Mouse (Mus musculus): Measurements from ENCODE around the gene Ppard. TPM values are rescaled to one million over a fixed set of nuclear protein-coding genes. Genes with fewer than 3 reads are reported as not detected.
"Not testable (repeated sequence)": the region's sequence is repeated elsewhere in the genome, so short reads cannot be mapped to it uniquely, and the experiment has no call there.

Ppard gene
- polyA plus RNA-seq, 1 experiment from 2014 or later = 1.6 TPM

- H3K4me2 ChIP-seq (ENCODE audit: low read length) = peak overlapping the region; percentile 81
- 10% methylated on average over 4 of the region's 4 CpGs for WGBS
- H3K4me3 ChIP-seq (ENCODE audit: low read depth, low read length) = peak overlapping the region; percentile 66
- H3K27ac ChIP-seq (ENCODE audit: low read length) = no peak overlapping the region
- H3K27me3 ChIP-seq (ENCODE audit: control insufficient read depth, insufficient read depth, low read depth, low read length) = no peaks in the 10 kb centered on the region
- H3K9me3 ChIP-seq (replicated peaks; ENCODE audit: control insufficient read depth, low read length, poor library complexity, severe bottlenecking) = no peaks in the 10 kb centered on the region
- ATAC-seq = no peak
- H3K4me1 ChIP-seq (ENCODE audit: control insufficient read depth, insufficient read depth, low read length) = peaks cover 18% of the 10 kb centered on the region
- peak overlapping the region; percentile 95 for H3K9ac ChIP-seq (ENCODE audit: low read depth, low read length)
- H3K36me3 ChIP-seq (ENCODE audit: control insufficient read depth, insufficient read depth, low read length) = peaks cover 2% of the 10 kb centered on the region
Measured at GRCm38 (mm10) chr17:28329503-28330231, 97.2 kb downstream of the Ppard start.

- peak overlapping the region; percentile 95; the same call in 1 of the 2 replicates for H3K9ac ChIP-seq (ENCODE audit: low read depth, low read length)
- H3K36me3 ChIP-seq (ENCODE audit: control insufficient read depth, insufficient read depth, low read length) = peaks cover 2% of the 10 kb centered on the region
- peak overlapping the region; percentile 81 for H3K4me2 ChIP-seq (ENCODE audit: low read length)
- no peaks in the 10 kb centered on the region for H3K9me3 ChIP-seq (replicated peaks; ENCODE audit: control insufficient read depth, low read length, poor library complexity, severe bottlenecking)
- H3K27me3 ChIP-seq (ENCODE audit: control insufficient read depth, insufficient read depth, low read depth, low read length) = no peaks in the 10 kb centered on the region
- no peak for ATAC-seq
- peak overlapping the region; percentile 66; the same call in 1 of the 2 replicates for H3K4me3 ChIP-seq (ENCODE audit: low read depth, low read length)
- H3K4me1 ChIP-seq (ENCODE audit: control insufficient read depth, insufficient read depth, low read length) = peaks cover 18% of the 10 kb centered on the region
- 43% methylated on average over 2 of the region's 2 CpGs for WGBS
- no peak overlapping the region for H3K27ac ChIP-seq (ENCODE audit: low read length)
Measured at GRCm38 (mm10) chr17:28330232-28330546, 97.7 kb downstream of the Ppard start.

GRCm38 (mm10) chr17:28330590-28330989, 98.1 kb downstream of the Ppard start:
- H3K9me3 ChIP-seq (replicated peaks; ENCODE audit: control insufficient read depth, low read length, poor library complexity, severe bottlenecking); H3K4me2 ChIP-seq (ENCODE audit: low read length); H3K27ac ChIP-seq (ENCODE audit: low read length); H3K4me3 ChIP-seq (ENCODE audit: low read depth, low read length); H3K36me3 ChIP-seq (ENCODE audit: control insufficient read depth, insufficient read depth, low read length); H3K27me3 ChIP-seq (ENCODE audit: control insufficient read depth, insufficient read depth, low read depth, low read length); ATAC-seq; H3K9ac ChIP-seq (ENCODE audit: low read depth, low read length): not testable (repeated sequence)
- peaks cover 18% of the 10 kb centered on the region for H3K4me1 ChIP-seq (ENCODE audit: control insufficient read depth, insufficient read depth, low read length)
- WGBS = 72% methylated on average over 6 of the region's 8 CpGs

- no peaks in the 10 kb centered on the region; the same call in none of the 2 replicates for H3K36me3 ChIP-seq (ENCODE audit: control insufficient read depth, insufficient read depth, low read length)
- H3K9me3 ChIP-seq (replicated peaks; ENCODE audit: control insufficient read depth, low read length, poor library complexity, severe bottlenecking) = no peaks in the 10 kb centered on the region
- H3K4me1 ChIP-seq (ENCODE audit: control insufficient read depth, insufficient read depth, low read length) = peaks cover 18% of the 10 kb centered on the region
- no peaks in the 10 kb centered on the region for H3K27me3 ChIP-seq (ENCODE audit: control insufficient read depth, insufficient read depth, low read depth, low read length)
- WGBS = 62% methylated on average over 5 of the region's 7 CpGs
- H3K9ac ChIP-seq (ENCODE audit: low read depth, low read length) = no peak overlapping the region
- no peak overlapping the region for H3K27ac ChIP-seq (ENCODE audit: low read length)
- no peak for ATAC-seq
- H3K4me2 ChIP-seq (ENCODE audit: low read length) = no peak overlapping the region
- H3K4me3 ChIP-seq (ENCODE audit: low read depth, low read length) = no peak overlapping the region
Measured at GRCm38 (mm10) chr17:28331241-28332112, 99.0 kb downstream of the Ppard start.

DNA sequence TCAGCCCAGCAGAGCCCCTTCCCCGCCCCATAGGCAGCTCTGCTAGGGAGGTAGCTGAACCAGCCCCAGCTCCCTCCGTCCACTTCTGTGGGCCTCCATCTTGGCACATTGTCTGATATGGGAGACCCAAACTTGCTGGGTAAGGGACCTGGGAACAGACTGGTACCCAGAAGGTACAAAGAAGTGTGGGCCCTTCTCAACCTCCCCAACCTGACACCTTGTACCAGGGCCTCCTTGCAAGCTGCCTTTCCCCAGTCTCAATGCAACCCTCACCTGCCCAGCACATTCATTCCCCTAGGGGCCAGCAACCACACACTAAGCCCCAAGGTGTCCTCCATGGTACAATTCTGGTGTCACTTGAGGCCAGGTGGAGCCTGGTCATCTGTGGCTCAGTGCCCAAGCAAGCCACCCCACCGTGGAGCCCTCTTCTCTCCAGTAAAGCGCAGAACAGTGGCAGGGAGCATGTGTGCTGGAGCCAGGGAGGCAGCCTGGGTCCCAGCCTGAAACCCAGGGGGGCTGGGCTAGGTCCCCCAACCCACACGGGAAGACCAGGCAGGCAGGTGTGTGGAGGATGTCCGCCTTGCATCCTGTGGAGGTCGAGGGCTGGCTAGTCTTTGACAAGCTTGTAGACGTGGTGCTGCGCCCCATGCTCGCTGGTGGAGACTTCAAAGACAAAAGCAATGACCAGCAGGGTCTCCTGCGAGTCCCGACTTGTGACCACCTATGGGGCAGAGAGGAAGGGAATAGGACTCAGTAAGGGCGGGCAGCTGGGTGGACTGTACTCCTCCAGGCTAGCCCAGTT, 99.8 kb downstream of the Ppard start:
- no peaks in the 10 kb centered on the region for H3K9me3 ChIP-seq (replicated peaks; ENCODE audit: control insufficient read depth, low read length, poor library complexity, severe bottlenecking)

GRCm38 (mm10) chr17:28332915-28333546, 100.5 kb downstream of the Ppard start:
- no peak for ATAC-seq
- Histone ChIP-seq H3K4me1 (ENCODE audit: control insufficient read depth, insufficient read depth, low read length) (peaks cover 13% of the 10 kb centered on the region), H3K9me3 (replicated peaks; ENCODE audit: control insufficient read depth, low read length, poor library complexity, severe bottlenecking) (no peaks in the 10 kb centered on the region), H3K36me3 (ENCODE audit: control insufficient read depth, insufficient read depth, low read length) (no peaks in the 10 kb centered on the region; the same call in none of the 2 replicates), H3K4me3 (ENCODE audit: low read depth, low read length) (no peak overlapping the region; the same call in 1 of the 2 replicates), H3K27ac (ENCODE audit: low read length) (no peak overlapping the region), H3K27me3 (ENCODE audit: control insufficient read depth, insufficient read depth, low read depth, low read length) (no peaks in the 10 kb centered on the region), H3K9ac (ENCODE audit: low read depth, low read length) (no peak overlapping the region), H3K4me2 (ENCODE audit: low read length) (peak overlapping the region; percentile 39)
- WGBS = 62% methylated on average over 31 of the region's 31 CpGs

More for the DNA sequence above, 99.8 kb downstream of the Ppard start:
- Histone ChIP-seq H3K27me3 (ENCODE audit: control insufficient read depth, insufficient read depth, low read depth, low read length) (no peaks in the 10 kb centered on the region), H3K27ac (ENCODE audit: low read length) (no peak overlapping the region), H3K36me3 (ENCODE audit: control insufficient read depth, insufficient read depth, low read length) (no peaks in the 10 kb centered on the region; the same call in none of the 2 replicates), H3K4me2 (ENCODE audit: low read length) (no peak overlapping the region), H3K4me3 (ENCODE audit: low read depth, low read length) (no peak overlapping the region), H3K9ac (ENCODE audit: low read depth, low read length) (no peak overlapping the region), H3K4me1 (ENCODE audit: control insufficient read depth, insufficient read depth, low read length) (peaks cover 18% of the 10 kb centered on the region)
- no peak for ATAC-seq
- 54% methylated on average over 13 of the region's 13 CpGs for WGBS

GRCm38 (mm10) chr17:28335267-28335666, 102.8 kb downstream of the Ppard start:
- Histone ChIP-seq H3K9ac (ENCODE audit: low read depth, low read length) (no peak overlapping the region), H3K36me3 (ENCODE audit: control insufficient read depth, insufficient read depth, low read length) (no peaks in the 10 kb centered on the region; the same call in 1 of the 2 replicates), H3K4me2 (ENCODE audit: low read length) (no peak overlapping the region), H3K4me3 (ENCODE audit: low read depth, low read length) (no peak overlapping the region), H3K4me1 (ENCODE audit: control insufficient read depth, insufficient read depth, low read length) (0 out of 2 replicates have a peak, but pooled peaks cover 3% of the 10 kb centered on the region), H3K27ac (ENCODE audit: low read length) (no peak overlapping the region), H3K27me3 (ENCODE audit: control insufficient read depth, insufficient read depth, low read depth, low read length) (no peaks in the 10 kb centered on the region), H3K9me3 (replicated peaks; ENCODE audit: control insufficient read depth, low read length, poor library complexity, severe bottlenecking) (no peaks in the 10 kb centered on the region)
- ATAC-seq = no peak
- 71% methylated on average over 10 of the region's 10 CpGs for WGBS

DNA sequence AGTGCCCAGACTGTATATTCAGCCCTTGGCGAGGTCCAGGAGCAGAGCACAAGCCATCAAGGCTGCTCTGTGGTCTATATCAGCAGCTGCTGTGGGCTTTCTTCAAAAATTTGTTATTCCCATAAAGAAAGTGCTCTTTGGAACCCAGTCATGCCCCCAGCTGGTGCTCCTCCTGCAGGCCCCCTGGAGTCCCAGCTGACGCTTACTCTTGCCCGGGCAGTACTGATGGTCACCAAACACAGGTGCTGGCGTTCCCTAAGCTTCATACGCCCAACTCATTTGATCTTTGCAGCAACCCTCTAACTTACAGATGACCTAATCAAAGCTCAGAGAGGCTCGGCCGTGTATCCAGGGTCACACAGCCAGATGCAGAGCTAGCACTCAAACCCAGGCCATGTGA, 105.0 kb downstream of the Ppard start:
- H3K4me3 ChIP-seq (ENCODE audit: low read depth, low read length) = no peak overlapping the region
- WGBS = 91% methylated on average over 7 of the region's 7 CpGs
- no peak overlapping the region for H3K4me2 ChIP-seq (ENCODE audit: low read length)
- H3K27ac ChIP-seq (ENCODE audit: low read length) = no peak overlapping the region
- H3K9ac ChIP-seq (ENCODE audit: low read depth, low read length) = no peak overlapping the region
- no peak for ATAC-seq
- H3K27me3 ChIP-seq (ENCODE audit: control insufficient read depth, insufficient read depth, low read depth, low read length) = no peaks in the 10 kb centered on the region
- H3K9me3 ChIP-seq (replicated peaks; ENCODE audit: control insufficient read depth, low read length, poor library complexity, severe bottlenecking) = no peaks in the 10 kb centered on the region
- H3K4me1 ChIP-seq (ENCODE audit: control insufficient read depth, insufficient read depth, low read length) = 0 out of 2 replicates have a peak, but pooled peaks cover 3% of the 10 kb centered on the region
- no peaks in the 10 kb centered on the region for H3K36me3 ChIP-seq (ENCODE audit: control insufficient read depth, insufficient read depth, low read length)
